Mouse (Mus musculus) ES-E14 (cell line): Measurements from ENCODE around the gene Vegfd. TPM values are rescaled to one million over a fixed set of nuclear protein-coding genes. Genes with fewer than 3 reads are reported as not detected.

Experiments
- DNase-seq: peaks from one replicate; pipeline ENCODE4 v3.0.0-alpha.2; 2013; ENCODE audit warnings: low read depth, low spot score
- H3K27ac ChIP-seq: 2 replicates; pipeline ENCODE4 v1.5.1; 2012; ENCODE audit warnings: low read depth, mild to moderate bottlenecking, low read length, moderate library complexity, mixed read lengths; ENCODE audit not compliant: poor library complexity, insufficient read depth, severe bottlenecking
- H3K36me3 ChIP-seq: 2 replicates; pipeline ENCODE4 v1.6.1; 2012; ENCODE audit warnings: mild to moderate bottlenecking, low read length, moderate library complexity, mixed read lengths; ENCODE audit not compliant: control insufficient read depth, poor library complexity, insufficient read depth, severe bottlenecking
- H3K4me1 ChIP-seq, 2 experiments: fragments of 150-350 bp in 1 of 2; sonication (generic) in 1 of 2; 2 replicates each; pipeline ENCODE4 v1.6.1; 2012; ENCODE audit warnings: low read length in 2 of 2, mild to moderate bottlenecking in 1 of 2, mixed read lengths in 1 of 2; ENCODE audit not compliant: control insufficient read depth in 2 of 2, insufficient read depth in 2 of 2, poor library complexity in 1 of 2
- H3K4me3 ChIP-seq, 2 experiments: fragments of 150-350 bp in 1 of 2; sonication (generic) in 1 of 2; 2 replicates each; pipeline ENCODE4 v1.5.1; 2012; ENCODE audit warnings: low read length in 2 of 2, low read depth in 1 of 2, mild to moderate bottlenecking in 1 of 2, mixed read lengths in 1 of 2; ENCODE audit not compliant: insufficient read depth in 1 of 2, poor library complexity in 1 of 2, severe bottlenecking in 1 of 2
- H3K9ac ChIP-seq: 2 replicates; pipeline ENCODE4 v1.6.1; 2012; ENCODE audit warnings: low read depth, mild to moderate bottlenecking, low read length, mixed read lengths; ENCODE audit not compliant: poor library complexity, insufficient read depth, severe bottlenecking
- H3K9me3 ChIP-seq: fragments of 150-350 bp; sonication (generic); 2 replicates; pipeline ENCODE4 v1.6.1; 2012; ENCODE audit warnings: low read depth, mild to moderate bottlenecking, low read length; ENCODE audit not compliant: control insufficient read depth, insufficient read depth
- CHD2 ChIP-seq: IDR thresholded peaks from 2 replicates; pipeline ENCODE4 v1.6.1; 2014; ENCODE audit warnings: mild to moderate bottlenecking, low read depth, low read length, inconsistent platforms
- HCFC1 ChIP-seq: IDR thresholded peaks from 2 replicates; pipeline ENCODE4 v1.6.1; 2012; ENCODE audit warnings: low read length, inconsistent platforms, borderline replicate concordance; ENCODE audit not compliant: insufficient read depth
- MAFK ChIP-seq: IDR thresholded peaks from 2 replicates; pipeline ENCODE4 v1.6.1; 2014; ENCODE audit warnings: mild to moderate bottlenecking, low read depth, low read length, inconsistent platforms; ENCODE audit not compliant: insufficient read depth
- ZC3H11A ChIP-seq: IDR thresholded peaks from 2 replicates; pipeline ENCODE4 v1.6.1; 2012; ENCODE audit warnings: low read depth, mild to moderate bottlenecking, inconsistent platforms, low read length, borderline replicate concordance
- ZNF384 ChIP-seq: IDR thresholded peaks from 2 replicates; pipeline ENCODE4 v1.6.1; 2012; ENCODE audit warnings: low read depth, low read length, inconsistent platforms
- in situ Hi-C, 2 experiments: fragments of 600-800 bp; cut with MboI; formaldehyde crosslinking; loops; one replicate each; pipeline ENCODE4 v1.15.1; 2025; ENCODE audit warnings: low sequenced_read_pairs in 2 of 2, inconsistent platforms in 1 of 2; ENCODE audit not compliant: unreplicated experiment in 2 of 2
- total RNA-seq: library from RNA; depleted of rRNA; stranded (reverse); fragments of 300-350 nt; gene quantifications from 2 replicates; pipeline ENCODE4 v1.2.3, GENCODE M21; 2012

The Vegfd gene
- total RNA-seq, 1 experiment, result 0.76 TPM

- Histone ChIP-seq H3K36me3 (no peaks in the 10 kb centered on the region), H3K27ac (no peak overlapping the region), H3K9me3 (no peaks in the 10 kb centered on the region), H3K9ac (no peak overlapping the region), H3K4me1 (no peaks in the 10 kb centered on the region), H3K4me3 (no peak overlapping the region)
- TF ChIP-seq MAFK, result no peak
- no peak for TF ChIP-seq ZNF384
- TF ChIP-seq HCFC1, result no peak
- TF ChIP-seq ZC3H11A, result no peak
- no peak for TF ChIP-seq CHD2
- no peak for DNase-seq
- in situ Hi-C loops, result no loop called here
These were observed 67.0 kb downstream of the Vegfd start for GRCm38 (mm10) chrX:164440140-164440539.

DNA sequence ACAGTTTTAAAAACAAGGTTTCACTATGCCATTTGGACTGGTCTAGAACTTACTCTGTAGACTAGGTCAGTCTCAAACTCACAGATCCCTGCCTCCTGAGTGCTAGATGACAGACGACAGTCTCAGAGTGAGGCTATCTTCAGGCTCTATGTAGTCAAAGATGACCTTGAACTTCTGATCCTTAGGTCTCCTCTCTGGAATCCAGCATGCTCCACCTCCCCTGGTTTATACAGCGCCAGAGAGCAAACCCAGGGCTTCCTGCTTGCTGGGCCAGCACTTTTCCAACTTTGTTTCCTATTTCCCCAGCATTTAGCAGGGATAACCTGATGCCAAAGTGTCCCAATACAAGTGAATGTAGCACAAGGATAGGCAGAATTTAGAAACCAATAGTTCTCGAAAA, 67.5 kb downstream of the Vegfd start:
- TF ChIP-seq MAFK (no peak), HCFC1 (no peak), ZNF384 (no peak), ZC3H11A (no peak), CHD2 (no peak)
- Histone ChIP-seq H3K4me3 (no peak overlapping the region), H3K9ac (no peak overlapping the region), H3K36me3 (no peaks in the 10 kb centered on the region), H3K4me1 (no peaks in the 10 kb centered on the region), H3K9me3 (no peaks in the 10 kb centered on the region), H3K27ac (no peak overlapping the region)
- in situ Hi-C loops, result no loop called here
- no peak for DNase-seq

DNA sequence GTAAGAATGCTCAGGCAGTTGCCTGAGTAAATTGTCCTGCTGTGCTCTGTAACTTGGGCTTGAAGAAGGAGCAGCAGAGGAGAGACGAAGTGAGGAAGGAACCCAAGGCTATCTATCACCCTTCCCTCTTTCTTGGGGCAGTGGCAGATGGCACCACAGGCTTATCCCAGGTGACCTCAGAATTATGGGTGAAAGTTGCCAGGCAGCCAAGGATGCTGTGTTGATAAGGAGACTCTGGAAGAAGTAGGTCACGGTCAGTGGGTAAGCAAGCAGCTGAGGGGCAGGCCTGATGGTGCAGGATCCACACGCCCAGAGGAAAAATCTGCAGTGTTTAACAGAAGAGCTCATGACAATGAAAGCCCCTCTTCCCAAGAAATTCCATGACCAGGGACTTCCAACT, 68.1 kb downstream of the Vegfd start:
- no peaks in the 10 kb centered on the region for H3K9me3 ChIP-seq
- in situ Hi-C loops, result no loop called here
- no peak overlapping the region for H3K27ac ChIP-seq
- H3K9ac ChIP-seq, result no peak overlapping the region
- no peak for DNase-seq
- H3K36me3 ChIP-seq, result no peaks in the 10 kb centered on the region
- no peaks in the 10 kb centered on the region for H3K4me1 ChIP-seq
- no peak overlapping the region for H3K4me3 ChIP-seq
- TF ChIP-seq HCFC1, result no peak
- no peak for TF ChIP-seq MAFK
- TF ChIP-seq ZNF384, result no peak
- no peak for TF ChIP-seq ZC3H11A
- TF ChIP-seq CHD2, result no peak

- no peaks in the 10 kb centered on the region for H3K9me3 ChIP-seq
- H3K27ac ChIP-seq, result no peak overlapping the region
- no peaks in the 10 kb centered on the region for H3K4me1 ChIP-seq
- in situ Hi-C loops, result no loop called here
- no peak overlapping the region for H3K4me3 ChIP-seq
- no peaks in the 10 kb centered on the region for H3K36me3 ChIP-seq
- TF ChIP-seq ZNF384 (no peak), HCFC1 (no peak), ZC3H11A (no peak), MAFK (no peak), CHD2 (no peak)
- H3K9ac ChIP-seq, result no peak overlapping the region
- DNase-seq, result no peak
These were observed 72.4 kb downstream of the Vegfd start for GRCm38 (mm10) chrX:164445601-164446000.

DNA sequence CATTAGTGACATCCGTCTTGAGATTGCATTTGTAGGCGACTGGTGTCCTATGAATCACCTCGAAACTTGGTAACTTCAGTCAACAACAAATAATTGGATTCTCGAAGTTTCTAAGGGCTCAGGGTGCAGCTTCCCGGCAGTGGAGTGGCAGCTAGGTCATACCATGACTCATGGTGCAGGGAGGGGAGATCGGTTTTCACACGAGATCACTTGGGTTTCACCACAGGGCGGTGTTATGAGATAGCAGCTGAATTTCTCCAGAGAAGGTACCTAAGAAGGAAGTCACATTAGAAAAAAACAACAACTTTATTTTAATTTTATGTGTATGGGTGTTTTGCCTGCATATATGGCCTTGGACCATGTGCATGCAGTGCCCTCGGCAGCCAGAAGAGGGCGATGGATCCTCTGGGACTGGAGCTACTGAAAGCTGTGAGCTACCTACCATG, 73.0 kb downstream of the Vegfd start:
- Histone ChIP-seq H3K4me1 (no peaks in the 10 kb centered on the region), H3K9me3 (no peaks in the 10 kb centered on the region), H3K9ac (no peak overlapping the region), H3K36me3 (no peaks in the 10 kb centered on the region), H3K27ac (no peak overlapping the region), H3K4me3 (no peak overlapping the region)
- in situ Hi-C loops, result no loop called here
- DNase-seq, result peak; percentile 22
- TF ChIP-seq CHD2 (no peak), ZC3H11A (no peak)
